Mouse (Mus musculus) left cerebral cortex, adult 18-20 months (tissue): ENCODE measurements around the gene Tmem140. TPM values are rescaled to one million over a fixed set of nuclear protein-coding genes. Genes with fewer than 3 reads are reported as not detected.

Source experiments
- DNase-seq, 2 experiments: peaks; one replicate each; pipeline ENCODE4 v3.0.0; 2021 to 2022; ENCODE audit warnings: low spot score in 2 of 2, mixed read lengths in 1 of 2
- total RNA-seq, 2 experiments: library from RNA; stranded (reverse); gene quantifications; 2 replicates each; pipeline ENCODE4 v1.2.3; 2021

Tmem140 gene
- total RNA-seq, 2 experiments from 2014 or later, result 3.5 to 4.6 TPM

GRCm38 (mm10) chr6:34875268-34875761 lies 12.4 kb downstream of the Tmem140 start:
- DNase-seq, result peak in 1 of 2 experiments; percentile 41

GRCm38 (mm10) chr6:34875966-34876834 lies 13.3 kb downstream of the Tmem140 start:
- no peak for DNase-seq

DNA sequence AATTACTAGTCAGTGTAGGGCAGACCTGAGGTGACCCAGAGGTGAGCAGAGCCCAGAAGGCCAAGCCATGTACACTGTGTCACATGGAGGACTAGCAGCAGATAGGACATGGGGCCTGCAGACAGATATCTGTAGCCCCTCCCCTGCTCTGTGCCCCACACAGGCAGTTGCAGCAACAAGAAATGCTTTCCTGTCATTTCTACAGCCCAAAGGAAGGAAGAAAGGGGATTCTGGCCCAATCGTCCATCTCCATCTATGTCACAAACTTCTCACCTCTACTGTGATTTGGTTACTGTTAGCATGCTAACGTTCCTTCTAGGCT lies 13.8 kb downstream of the Tmem140 start:
- DNase-seq, result no peak

DNA sequence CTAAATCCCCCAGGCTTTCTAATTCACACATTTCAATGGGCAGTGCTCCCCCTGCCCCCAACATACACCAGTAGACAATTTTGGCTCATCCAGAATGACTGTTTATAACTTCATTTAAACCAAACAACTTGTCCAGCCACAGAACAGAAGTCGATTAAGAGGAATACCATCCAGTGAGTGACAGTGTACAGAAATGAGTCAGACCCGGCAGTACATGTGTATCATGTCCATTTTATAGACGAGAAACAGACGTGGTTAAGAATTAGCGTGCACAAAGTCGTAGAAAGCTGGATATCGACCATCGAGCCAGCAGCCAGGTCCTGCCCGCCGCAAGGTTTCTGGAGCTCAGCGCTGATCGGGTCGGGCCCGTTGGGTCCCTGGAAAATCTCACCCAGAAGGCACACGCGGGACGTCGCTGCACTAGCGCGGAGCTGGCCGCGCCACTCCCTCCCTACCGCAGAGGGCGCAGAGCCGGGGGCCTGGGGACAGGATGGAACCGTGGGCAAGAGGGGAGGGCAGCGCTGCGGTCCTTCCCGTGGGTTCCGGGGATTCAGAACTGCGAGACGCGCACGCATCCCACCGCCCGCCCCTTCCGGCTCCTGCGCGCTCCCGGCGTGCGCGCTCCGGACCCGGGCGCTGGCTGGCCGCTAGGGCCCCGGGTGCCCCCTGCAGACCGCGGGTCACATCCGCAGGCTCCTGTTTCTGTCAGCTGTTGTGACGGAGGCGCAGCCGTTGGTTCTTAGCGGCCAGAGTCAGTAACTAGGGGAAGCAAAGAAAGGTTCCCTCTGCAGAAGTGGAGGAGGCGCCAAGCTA lies 14.8 kb downstream of the Tmem140 start, which contains the start of gene Cyren:
TSS of gene Cyren (minus strand) at position 552 of the 813 bp plus-strand sequence.
- peak; percentile 82 to 91 for DNase-seq

DNA sequence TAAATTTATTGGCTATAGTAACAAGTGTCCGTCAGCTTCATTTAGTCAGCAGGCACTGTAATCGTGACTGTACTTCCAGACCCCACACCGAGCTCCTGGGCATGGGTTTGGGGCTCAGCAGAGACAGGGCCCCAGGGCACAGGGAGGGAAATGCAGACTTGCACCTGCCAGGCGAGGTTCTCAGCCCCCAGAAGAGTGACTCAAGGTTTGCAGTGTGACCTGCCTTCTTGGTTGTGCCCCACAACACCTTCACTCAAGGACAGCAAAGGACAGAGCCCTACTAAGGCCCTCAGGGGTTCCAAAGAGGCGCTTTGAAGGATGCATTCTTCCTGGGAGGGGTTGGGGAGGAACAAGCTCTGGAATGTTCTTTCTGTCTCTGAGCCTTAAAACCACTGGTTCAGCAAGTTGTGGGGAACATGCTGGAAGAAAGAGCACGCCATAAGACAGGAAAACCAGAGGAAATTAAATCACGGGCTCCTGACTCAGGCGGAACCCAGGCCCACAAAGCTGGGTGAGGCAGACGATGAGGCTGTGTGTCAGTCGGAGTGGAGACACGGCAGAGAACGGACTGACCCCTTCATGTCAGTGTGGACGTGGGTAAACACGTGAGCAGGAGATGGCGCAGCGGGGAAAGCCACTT lies 16.3 kb downstream of the Tmem140 start:
- DNase-seq, result no peak

GRCm38 (mm10) chr6:34879911-34880475 lies 17.0 kb downstream of the Tmem140 start:
- DNase-seq, result peak; percentile 51 to 61

- no peak for DNase-seq
Measured at GRCm38 (mm10) chr6:34884724-34885123, 21.8 kb downstream of the Tmem140 start.

DNA sequence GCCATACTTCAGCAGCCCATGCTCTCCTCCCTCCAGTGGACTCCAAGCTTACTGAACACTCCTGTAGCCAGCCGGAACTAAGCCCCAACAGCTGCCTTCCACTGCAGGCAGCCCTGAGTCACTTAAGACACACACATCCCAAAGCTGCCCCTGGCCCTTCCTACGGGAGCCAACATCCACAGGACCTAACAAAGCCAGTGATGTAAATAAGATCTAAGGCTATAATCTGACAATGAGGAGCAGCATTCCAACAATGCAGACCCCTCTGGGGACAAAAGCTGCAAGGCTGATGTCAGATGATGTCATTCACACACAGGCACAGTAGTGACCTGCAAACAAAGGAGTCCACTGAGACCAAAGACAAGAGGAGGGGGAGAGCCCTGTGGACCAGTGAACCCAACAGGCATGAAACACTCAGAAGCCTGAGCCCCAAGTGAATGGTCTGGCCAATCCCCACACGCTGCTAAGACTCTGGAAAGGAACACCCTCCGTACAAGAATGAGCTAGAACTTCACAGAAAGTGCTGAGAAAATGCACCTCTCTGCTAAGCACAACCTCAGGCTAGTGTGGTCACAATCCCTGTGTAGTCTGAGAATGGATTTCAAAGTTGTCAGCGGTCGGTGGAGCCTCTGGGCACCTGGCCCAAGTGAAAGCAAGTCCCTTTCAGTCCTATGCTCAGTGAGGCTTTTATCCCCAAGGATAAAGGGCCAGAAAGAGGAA lies 24.3 kb downstream of the Tmem140 start:
- DNase-seq, result no peak

DNA sequence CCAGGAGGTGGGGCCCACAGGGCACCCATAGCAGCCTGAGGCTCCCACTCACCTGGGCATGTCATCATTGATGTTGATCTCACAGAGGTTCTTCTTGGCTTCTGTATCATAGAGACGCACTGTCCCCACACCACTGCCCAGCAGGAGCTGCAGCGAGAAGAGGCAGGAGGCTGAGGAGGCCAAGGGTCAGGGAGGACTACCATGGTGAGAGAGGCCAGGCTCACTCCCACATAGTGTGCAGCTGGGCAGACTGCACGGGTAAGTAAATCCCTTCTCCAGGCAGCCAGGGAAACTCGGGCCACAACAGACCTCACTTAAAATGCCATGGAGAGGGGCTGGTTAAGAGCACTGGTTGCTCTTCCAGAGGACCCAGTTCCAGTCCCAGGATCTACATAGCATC lies 26.2 kb downstream of the Tmem140 start:
- DNase-seq, result no peak

GRCm38 (mm10) chr6:34895569-34895968 lies 32.6 kb downstream of the Tmem140 start:
- no peak for DNase-seq

GRCm38 (mm10) chr6:34896168-34896780 lies 33.3 kb downstream of the Tmem140 start:
- DNase-seq, result no peak

- no peak for DNase-seq
Measured at GRCm38 (mm10) chr6:34899127-34899526, 36.2 kb downstream of the Tmem140 start.

DNA sequence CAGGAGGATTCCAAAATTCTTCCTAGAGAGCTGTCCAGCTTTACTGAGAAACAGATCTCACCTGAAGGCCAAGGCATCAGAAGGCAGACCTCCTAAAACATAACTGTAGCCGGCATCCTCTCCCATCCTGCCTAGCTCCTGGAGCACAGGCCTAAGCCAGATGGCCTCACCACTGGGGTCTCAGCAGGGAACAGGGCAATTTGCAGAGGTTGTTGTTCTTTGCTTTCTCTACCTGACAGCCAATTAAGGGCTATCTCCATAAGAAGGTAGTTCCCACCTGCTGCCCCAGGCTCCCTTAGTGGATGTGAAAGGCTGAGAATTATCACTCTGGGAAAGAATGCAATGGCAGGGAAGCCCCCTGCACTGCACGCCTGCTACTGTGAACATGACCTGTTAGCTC lies 38.0 kb downstream of the Tmem140 start:
- DNase-seq, result no peak

GRCm38 (mm10) chr6:34901911-34902444 lies 39.0 kb downstream of the Tmem140 start:
- no peak for DNase-seq

DNA sequence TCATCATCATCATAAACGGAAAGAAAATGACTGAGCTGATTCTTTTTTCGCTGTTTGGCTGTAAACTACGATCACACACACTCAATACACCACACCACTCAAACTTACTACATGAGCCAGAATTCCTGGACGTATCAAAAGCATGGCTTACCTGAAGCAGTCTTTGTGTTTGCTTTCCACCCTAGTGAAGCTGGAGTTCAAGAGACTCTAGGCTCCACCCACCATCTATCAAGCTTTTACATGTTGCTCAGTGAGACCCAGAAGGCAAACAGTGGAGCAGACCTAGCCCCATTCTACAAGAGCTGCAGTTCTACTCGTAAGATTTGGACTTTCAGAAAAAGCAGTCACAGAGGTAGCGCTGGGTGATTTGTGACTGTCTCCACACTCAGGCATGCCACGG lies 39.6 kb downstream of the Tmem140 start:
- no peak for DNase-seq

DNA sequence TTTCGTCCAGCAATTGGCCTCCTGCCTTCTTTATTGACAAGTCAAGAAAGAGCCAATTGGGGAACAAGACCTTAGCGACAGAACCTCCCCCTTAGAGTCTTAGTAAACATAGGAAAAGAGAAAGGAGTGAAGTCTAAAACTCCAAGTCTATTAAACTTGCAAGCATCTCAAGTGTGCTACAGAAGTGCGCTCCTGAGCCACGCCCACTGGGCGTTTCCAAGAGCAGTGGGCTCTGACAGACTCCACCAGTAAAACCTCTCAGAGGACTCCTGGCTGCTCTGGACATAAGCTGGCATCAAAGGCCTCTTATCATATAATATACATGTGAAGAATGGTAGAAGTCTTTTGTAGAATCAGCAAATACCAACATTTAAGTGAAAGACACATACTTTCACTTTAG lies 40.5 kb downstream of the Tmem140 start:
- DNase-seq, result no peak

GRCm38 (mm10) chr6:34903851-34904250 lies 40.9 kb downstream of the Tmem140 start:
- no peak for DNase-seq

GRCm38 (mm10) chr6:34904361-34904760 lies 41.4 kb downstream of the Tmem140 start:
- no peak for DNase-seq

DNA sequence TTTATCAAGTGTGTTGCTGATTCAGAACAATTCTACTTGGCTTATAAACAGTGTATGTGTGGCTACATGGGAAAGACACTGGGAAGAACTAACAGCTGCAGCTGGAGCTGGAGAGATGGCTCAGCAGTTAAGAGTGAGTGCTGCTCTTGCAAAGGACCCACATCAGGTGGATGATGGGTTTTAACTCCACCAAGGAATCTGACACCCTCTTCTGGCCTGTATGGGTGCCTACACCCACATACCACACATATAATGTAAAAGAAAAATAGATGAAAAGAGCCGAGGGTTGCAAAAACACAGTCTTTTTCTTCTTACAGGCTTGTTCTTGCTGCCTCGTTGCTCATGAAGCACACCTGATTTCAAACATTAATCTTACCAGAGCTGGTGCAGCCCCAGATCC lies 43.2 kb downstream of the Tmem140 start:
- no peak for DNase-seq

GRCm38 (mm10) chr6:34906661-34907060 lies 43.7 kb downstream of the Tmem140 start:
- DNase-seq, result no peak
